Mouse (Mus musculus): ENCODE measurements around the gene Bod1l. TPM values are rescaled to one million over a fixed set of nuclear protein-coding genes. Genes with fewer than 3 reads are reported as not detected.

The Bod1l gene
- polyA plus RNA-seq, 1 experiment from 2014 or later, result 29.4 TPM

DNA sequence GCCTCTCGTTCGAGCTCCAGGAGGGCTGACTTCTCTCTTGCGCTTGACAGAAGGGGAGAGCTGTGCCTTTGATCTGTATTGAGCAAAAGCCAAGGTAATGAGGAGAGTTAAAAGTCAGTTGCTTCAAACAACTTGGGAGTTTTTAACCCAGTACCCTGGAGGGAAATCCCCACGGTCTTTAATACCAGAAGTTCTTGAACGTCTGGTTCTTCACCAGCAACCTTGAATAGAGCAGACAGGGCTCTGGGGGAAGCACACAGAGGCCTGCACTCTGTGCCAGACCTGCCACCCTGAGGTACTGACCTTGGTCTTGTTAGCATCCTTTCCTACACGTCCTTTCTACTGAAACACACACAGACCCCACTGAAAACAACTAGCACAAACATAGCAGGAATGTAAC lies 55.2 kb downstream of the Bod1l start:
- no peak overlapping the region for H3K4me2 ChIP-seq (replicated peaks)

DNA sequence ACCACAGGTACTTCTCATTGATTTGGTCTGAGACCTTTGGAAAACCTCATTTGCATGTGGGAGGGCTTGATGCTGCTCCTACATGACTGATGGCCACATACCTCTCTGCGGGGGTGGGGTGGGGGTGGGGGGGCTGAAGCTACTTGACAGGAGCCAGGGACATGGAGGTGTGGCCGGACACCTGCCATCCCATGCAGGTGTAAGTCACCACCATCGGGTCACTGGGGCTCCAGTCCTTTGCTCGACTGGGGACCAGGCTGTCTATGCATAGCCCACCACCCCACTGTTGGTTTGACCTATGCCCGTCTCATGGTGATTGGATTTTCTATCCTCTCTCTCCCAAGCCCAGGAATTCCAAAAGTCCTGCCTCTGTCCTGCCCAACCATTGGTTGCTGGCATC lies 62.2 kb downstream of the Bod1l start:
- ATAC-seq (ENCODE audit: low FRiP score, low read depth), result no peak
- Histone ChIP-seq H3K4me1 (no peaks in the 10 kb centered on the region), H3K4me3 (no peak overlapping the region), H3K9ac (no peak overlapping the region), H3K9me3 (no peaks in the 10 kb centered on the region), H3K27ac (no peak overlapping the region), H3K36me3 (peaks cover 21% of the 10 kb centered on the region), H3K4me2 (replicated peaks) (no peak overlapping the region), H3K27me3 (replicated peaks) (no peaks in the 10 kb centered on the region)
- 87% methylated on average over 5 of the region's 5 CpGs for WGBS

More for the DNA sequence above, 55.2 kb downstream of the Bod1l start:
- ATAC-seq (ENCODE audit: low FRiP score, low read depth), result no peak
- H3K27me3 ChIP-seq (replicated peaks), result no peaks in the 10 kb centered on the region
- peaks cover 72% of the 10 kb centered on the region for H3K36me3 ChIP-seq
- no peaks in the 10 kb centered on the region for H3K4me1 ChIP-seq
- no peak overlapping the region for H3K27ac ChIP-seq
- WGBS, result 80% methylated on average over 6 of the region's 6 CpGs
- H3K4me3 ChIP-seq, result no peak overlapping the region
- H3K9me3 ChIP-seq, result no peaks in the 10 kb centered on the region
- H3K9ac ChIP-seq, result no peak overlapping the region

DNA sequence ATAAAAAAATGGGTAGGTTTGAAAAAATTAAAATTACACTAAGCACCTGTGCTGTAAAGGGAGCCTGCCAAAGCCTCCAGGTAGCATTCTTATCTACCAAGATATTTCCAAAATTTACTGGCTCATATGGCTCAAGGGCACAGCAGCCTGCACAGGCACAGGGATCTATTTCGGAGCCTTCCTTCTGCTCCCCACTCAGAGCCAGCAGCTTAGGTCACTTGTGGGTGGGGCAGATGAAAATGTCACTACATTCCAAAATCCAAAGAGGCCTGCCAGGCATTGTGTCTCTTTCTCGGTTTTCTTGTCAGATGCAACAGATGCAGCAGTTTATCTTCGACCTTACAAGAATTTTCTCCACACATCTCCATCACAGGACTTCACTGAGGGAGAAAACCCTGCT lies 64.1 kb downstream of the Bod1l start:
- Histone ChIP-seq H3K9me3 (no peaks in the 10 kb centered on the region), H3K4me3 (no peak overlapping the region), H3K27ac (no peak overlapping the region), H3K9ac (no peak overlapping the region), H3K36me3 (peaks cover 6% of the 10 kb centered on the region; the same call in 1 of the 2 replicates), H3K27me3 (replicated peaks) (no peaks in the 10 kb centered on the region), H3K4me1 (no peaks in the 10 kb centered on the region), H3K4me2 (replicated peaks) (no peak overlapping the region)
- WGBS, result 85% methylated on average over 3 of the region's 3 CpGs
- no peak for ATAC-seq (ENCODE audit: low FRiP score, low read depth)

DNA sequence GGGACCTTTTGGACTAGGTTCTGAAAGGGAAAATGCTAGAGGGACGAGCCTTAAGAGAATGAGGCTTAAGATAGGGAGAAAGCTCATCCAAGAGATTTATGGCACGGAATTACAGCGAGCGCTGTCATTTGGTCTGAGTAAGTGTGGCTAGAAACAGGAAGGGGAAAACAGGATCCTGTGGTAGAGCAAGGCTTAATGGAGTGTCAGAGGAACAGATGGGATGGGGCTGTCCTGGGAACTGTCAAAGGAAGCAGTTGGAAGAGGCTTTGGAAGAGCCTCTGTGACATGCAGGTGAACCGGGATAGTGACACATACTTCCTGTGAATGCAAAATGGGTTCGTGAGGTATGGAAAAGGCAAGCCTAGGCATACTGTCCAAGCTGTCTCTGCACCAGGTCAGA lies 68.4 kb downstream of the Bod1l start:
- Histone ChIP-seq H3K4me1 (no peaks in the 10 kb centered on the region), H3K4me3 (no peak overlapping the region), H3K36me3 (no peaks in the 10 kb centered on the region), H3K27me3 (replicated peaks) (0 out of 2 replicates have a peak, but pooled peaks cover 4% of the 10 kb centered on the region), H3K4me2 (replicated peaks) (no peak overlapping the region), H3K9ac (no peak overlapping the region), H3K27ac (no peak overlapping the region), H3K9me3 (no peaks in the 10 kb centered on the region)
- ATAC-seq (ENCODE audit: low FRiP score, low read depth), result no peak
- 50% methylated on average over 6 of the region's 6 CpGs for WGBS

DNA sequence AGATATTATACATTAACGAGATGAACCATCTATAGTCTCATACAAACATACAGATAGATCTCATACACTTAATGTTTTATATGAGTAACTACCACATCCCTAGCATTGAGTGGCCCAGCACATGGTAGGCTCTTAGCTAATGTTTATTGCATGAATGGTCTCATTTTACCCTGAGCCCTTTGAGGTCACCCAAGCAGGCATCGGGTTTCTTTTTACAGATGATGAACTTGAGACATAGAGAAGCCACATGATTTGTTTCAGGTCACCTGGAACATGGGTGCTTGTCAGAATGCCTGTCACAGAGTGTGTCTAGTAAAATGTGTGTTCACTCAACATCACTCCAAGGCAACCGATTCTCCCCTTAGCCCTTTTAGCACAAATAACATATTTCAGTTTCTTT lies 68.8 kb downstream of the Bod1l start:
- 0 out of 2 replicates have a peak, but pooled peaks cover 4% of the 10 kb centered on the region for H3K27me3 ChIP-seq (replicated peaks)
- no peak overlapping the region for H3K9ac ChIP-seq
- H3K27ac ChIP-seq, result no peak overlapping the region
- no peaks in the 10 kb centered on the region for H3K36me3 ChIP-seq
- H3K4me3 ChIP-seq, result no peak overlapping the region
- ATAC-seq (ENCODE audit: low FRiP score, low read depth), result no peak
- no peak overlapping the region for H3K4me2 ChIP-seq (replicated peaks)
- no peaks in the 10 kb centered on the region for H3K9me3 ChIP-seq
- WGBS, result 67% methylated on average over 3 of the region's 3 CpGs
- H3K4me1 ChIP-seq, result no peaks in the 10 kb centered on the region

DNA sequence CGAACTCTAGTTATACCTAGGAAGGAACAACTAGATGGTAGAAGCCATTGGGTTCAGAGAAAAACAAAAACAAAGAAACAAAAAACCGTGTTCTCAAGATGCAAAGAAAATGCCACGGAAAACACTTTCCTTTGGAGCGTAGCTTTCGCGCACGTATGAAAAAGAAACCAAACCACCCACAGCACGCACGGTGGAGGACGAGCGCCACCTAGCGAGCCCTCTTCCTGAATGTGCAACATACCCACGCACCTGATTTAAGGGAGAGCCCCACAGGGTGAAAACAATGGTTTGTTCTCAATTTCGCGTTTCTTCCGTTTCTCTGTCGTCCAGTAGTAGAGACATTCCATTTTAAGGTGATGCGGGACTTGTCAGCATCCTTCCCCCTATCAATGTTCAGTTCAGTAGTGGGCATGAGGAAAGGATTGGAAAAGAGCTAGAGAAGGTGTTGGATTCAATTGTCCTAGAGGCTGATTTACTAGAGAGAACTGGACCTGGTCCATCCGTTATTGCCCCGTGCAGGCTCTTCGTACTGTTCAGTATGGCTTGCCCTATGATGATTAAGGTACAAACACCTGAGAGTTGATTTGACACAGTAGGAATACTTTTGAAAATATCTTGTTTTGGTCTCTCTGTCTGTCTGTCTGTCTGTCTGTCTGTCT lies 75.6 kb downstream of the Bod1l start:
- Histone ChIP-seq H3K9ac (no peak overlapping the region), H3K4me3 (0 out of 2 replicates have a peak overlapping the region, but pooled peaks have one; percentile 9), H3K9me3 (no peaks in the 10 kb centered on the region), H3K27me3 (replicated peaks) (peaks cover 48% of the 10 kb centered on the region), H3K4me2 (replicated peaks) (peak overlapping the region; percentile 53), H3K27ac (no peak overlapping the region), H3K4me1 (peaks cover 23% of the 10 kb centered on the region), H3K36me3 (no peaks in the 10 kb centered on the region)
- ATAC-seq (ENCODE audit: low FRiP score, low read depth), result peak; percentile 67
- WGBS, result 6% methylated on average over 21 of the region's 21 CpGs

DNA sequence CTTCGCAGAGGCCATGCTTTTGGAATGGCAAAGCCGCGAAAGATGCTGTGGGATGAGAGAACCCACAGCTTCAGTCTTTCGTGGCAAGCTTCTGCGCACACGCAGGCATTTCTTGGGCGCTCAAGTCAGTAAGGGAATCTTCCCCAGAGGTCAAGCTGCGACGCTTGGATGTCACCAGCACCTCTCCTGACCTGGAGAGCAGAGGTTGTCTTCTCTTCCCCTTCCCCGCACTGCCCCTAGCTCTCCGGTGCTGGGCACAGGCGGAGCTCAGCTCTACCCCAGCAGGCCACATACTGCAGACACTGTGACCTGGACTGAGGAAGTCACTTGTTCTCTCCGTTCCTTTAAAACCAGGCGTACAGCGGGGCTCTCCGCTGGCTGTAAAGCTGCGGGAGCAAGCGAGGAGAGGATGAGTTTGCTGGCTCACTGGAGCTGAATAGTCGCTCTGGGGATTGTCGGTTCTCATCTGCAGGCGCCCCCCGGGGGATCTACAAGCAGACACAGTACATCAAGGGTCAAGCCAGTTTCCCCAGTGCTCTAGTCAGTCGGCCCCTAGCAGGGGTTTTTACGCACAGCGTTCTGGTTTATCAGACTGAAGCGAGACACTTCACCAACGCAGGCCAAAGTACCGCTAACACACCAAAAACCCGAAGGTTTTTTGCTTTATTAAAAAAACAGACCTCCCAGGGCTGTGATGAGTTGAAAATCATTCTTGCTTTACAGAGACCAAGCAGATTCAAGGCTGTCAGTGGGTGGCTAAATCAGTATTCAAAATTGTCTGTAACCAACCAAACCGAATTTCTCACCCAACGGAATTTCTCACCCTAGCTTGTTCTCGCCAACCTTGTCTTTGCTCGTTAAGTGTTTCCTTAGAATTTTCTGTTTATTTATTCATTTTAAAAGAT lies 76.6 kb downstream of the Bod1l start:
- H3K9me3 ChIP-seq, result no peaks in the 10 kb centered on the region
- no peaks in the 10 kb centered on the region for H3K36me3 ChIP-seq
- H3K9ac ChIP-seq, result no peak overlapping the region
- peak overlapping the region; percentile 53 for H3K4me2 ChIP-seq (replicated peaks)
- no peak overlapping the region for H3K27ac ChIP-seq
- H3K27me3 ChIP-seq (replicated peaks), result peaks cover 58% of the 10 kb centered on the region
- H3K4me3 ChIP-seq, result peak overlapping the region; percentile 9
- peaks cover 28% of the 10 kb centered on the region for H3K4me1 ChIP-seq
- 0 out of 2 replicates have a peak, but pooled peaks have one; percentile 6 for ATAC-seq (ENCODE audit: low FRiP score, low read depth)
- under 1% methylated on average over 33 of the region's 33 CpGs for WGBS

DNA sequence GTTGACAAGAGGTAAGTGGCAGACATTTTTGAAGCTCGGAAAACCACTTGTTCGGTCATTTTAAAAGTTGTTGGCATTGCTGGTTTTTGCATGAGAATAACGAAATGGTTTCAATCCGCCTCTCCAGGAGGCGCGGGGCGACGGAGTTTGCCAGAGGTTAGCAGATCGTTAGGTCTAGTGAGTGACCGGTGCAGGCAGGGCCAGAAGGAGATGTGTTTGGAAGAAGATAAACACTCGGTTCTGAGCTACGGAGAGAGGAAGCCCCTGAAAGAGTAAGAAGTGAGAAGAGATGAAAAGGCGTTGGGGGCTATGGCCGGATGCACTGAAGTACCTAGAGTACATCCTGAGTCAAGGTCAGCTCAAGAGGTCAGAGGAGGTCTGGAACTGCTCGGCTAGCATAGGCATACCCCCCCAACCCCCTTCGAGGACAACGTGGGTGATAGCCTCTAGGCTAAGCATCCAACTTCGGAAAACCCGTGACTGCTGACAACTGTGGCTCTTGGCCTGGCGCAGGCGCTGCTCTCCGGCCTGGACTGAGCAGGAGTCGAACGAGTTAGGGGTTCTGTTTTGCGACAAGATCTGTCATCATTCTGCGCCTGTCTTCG lies 77.6 kb downstream of the Bod1l start:
- Histone ChIP-seq H3K4me1 (peaks cover 33% of the 10 kb centered on the region), H3K9ac (no peak overlapping the region), H3K4me2 (replicated peaks) (peak overlapping the region; percentile 53; the same call in 1 of the 2 replicates), H3K4me3 (no peak overlapping the region), H3K27me3 (replicated peaks) (peaks cover 66% of the 10 kb centered on the region), H3K27ac (no peak overlapping the region), H3K9me3 (no peaks in the 10 kb centered on the region), H3K36me3 (no peaks in the 10 kb centered on the region)
- 2% methylated on average over 27 of the region's 27 CpGs for WGBS
- no peak for ATAC-seq (ENCODE audit: low FRiP score, low read depth)

DNA sequence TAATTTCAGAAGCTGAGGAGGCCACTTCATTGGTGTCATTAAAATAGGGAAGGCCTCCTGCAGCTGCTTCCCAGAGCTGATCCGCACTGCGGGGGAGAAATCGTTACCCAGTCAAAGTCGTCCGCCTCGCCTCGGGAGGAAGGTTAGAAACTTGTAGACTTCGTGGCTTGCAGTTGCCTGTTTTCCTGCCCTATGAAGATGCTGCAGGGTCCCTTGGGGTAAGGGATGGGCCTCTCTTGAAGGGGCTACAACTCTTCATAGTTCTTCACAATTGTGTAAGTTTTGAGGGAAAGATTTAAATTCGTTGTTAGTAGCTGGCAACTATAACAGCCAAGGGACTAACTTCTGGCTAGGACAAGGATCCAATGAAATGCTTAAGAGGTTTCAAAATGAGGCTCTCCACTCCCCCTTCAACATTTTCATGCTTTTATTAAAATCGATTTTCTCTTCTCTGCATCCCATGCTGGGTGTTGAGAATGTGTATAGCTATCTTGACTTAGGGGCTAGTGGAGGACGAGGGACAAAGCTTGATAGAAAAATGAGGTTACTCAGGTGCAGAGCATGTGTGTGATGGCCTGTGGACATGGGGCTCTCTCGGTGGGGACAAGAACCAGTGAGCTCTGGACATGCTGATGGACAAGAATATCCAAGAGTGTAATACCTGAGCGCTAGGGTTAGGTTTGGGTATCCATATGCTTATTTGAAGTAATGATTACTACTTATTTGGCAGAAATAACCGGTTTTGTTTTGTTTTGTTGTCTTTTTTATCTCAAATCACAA lies 78.3 kb downstream of the Bod1l start:
- H3K4me3 ChIP-seq, result no peak overlapping the region
- no peak overlapping the region for H3K9ac ChIP-seq
- no peak for ATAC-seq (ENCODE audit: low FRiP score, low read depth)
- no peaks in the 10 kb centered on the region for H3K9me3 ChIP-seq
- 2% methylated on average over 14 of the region's 14 CpGs for WGBS
- H3K4me1 ChIP-seq, result peaks cover 34% of the 10 kb centered on the region
- H3K36me3 ChIP-seq, result no peaks in the 10 kb centered on the region
- H3K4me2 ChIP-seq (replicated peaks), result no peak overlapping the region
- no peak overlapping the region for H3K27ac ChIP-seq
- peaks cover 71% of the 10 kb centered on the region for H3K27me3 ChIP-seq (replicated peaks)

DNA sequence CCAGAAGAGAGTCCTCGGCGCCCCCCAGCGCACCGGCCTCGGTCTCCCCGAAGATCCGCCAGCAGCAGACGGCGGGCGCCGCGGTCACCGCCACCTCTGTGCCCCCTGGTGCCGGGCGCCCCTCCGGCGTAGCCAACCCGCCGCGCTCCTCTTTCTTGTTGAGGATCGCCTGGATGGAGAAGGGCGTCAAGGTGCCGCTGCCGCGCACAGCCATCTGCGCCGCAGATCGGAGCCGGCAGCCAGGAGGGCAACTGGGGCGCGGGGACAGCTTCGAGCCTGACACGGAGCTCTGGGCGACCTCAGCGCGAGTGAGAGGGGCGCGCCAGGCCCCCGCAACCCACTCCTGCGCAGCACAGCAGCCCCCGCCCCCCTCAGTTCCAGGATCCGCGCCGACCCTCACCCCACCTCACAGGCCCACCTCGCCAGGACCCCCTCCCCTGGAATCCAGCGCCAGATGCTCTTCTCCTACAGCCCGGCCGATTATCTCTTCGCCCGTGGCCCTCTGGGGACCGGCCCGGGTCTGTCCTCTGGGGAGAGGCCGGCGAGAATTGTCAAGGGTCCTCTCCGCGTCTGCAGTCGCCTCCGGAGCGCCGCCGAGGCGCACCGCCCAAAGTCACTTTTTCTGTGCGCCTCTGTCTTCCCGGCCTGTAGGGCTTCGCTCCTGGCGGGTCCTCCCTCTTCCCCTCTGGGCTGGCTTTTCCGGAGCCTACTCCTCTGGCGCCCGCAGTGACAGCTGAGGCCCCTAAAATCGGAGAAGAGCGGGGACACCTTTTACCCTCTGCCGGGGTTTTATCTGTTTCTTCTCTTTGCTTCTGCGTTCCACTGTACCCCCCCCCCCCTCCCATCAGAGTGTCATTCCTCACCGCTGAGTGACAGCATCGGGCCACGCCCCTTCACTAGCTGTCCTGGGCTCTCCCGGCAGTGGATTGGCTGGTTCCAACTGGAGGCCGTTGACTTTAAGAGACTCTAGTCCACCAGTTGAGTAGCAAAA lies 80.1 kb downstream of the Bod1l start, which contains the start of gene Nkx3-2:
Nkx3-2 (minus strand) TSS at position 771 of the 991 bp plus-strand sequence.
- Histone ChIP-seq H3K4me3 (peak within 1 kb of the TSS; percentile 34), H3K27ac (no peak within 1 kb of the TSS), H3K9ac (peak within 1 kb of the TSS; percentile 39; the same call in 1 of the 2 replicates)

More for the DNA sequence above, 80.1 kb downstream of the Bod1l start, which contains the start of gene Nkx3-2:
- WGBS, result under 1% methylated on average over 79 of the region's 79 CpGs
- ATAC-seq (ENCODE audit: low FRiP score, low read depth), result peak; percentile 55
- Histone ChIP-seq H3K36me3 (no peaks in the 10 kb centered on the region), H3K27me3 (replicated peaks) (peaks cover 86% of the 10 kb centered on the region), H3K9me3 (no peaks in the 10 kb centered on the region), H3K4me2 (replicated peaks) (peak within 1 kb of the TSS; percentile 61), H3K4me1 (peaks cover 34% of the 10 kb centered on the region)
